Mouse (Mus musculus) forebrain, postnatal 0 days (tissue): ENCODE results near the gene Cutal. TPM values are rescaled to one million over a fixed set of nuclear protein-coding genes. Genes with fewer than 3 reads are reported as not detected.

ENCODE experiments used
- ATAC-seq: fragments of 200-750 bp; cut with Nextera tagmentation; 2 replicates; pipeline ENCODE4 v1.8.0; 2017; ENCODE audit warnings: mild to moderate bottlenecking, moderate library complexity
- DNase-seq: peaks from one replicate; pipeline ENCODE4 v3.0.0-alpha.2; 2015
- H3K27ac ChIP-seq: fragments of 300-500 bp; sonication (generic); 2 replicates; pipeline ENCODE4 v1.5.1; 2014; ENCODE audit warnings: low read depth, mild to moderate bottlenecking, antibody characterized with exemption, low read length, moderate library complexity, mixed read lengths
- H3K27me3 ChIP-seq: fragments of 300-500 bp; sonication (generic); 2 replicates; pipeline ENCODE4 v1.6.1; 2014; ENCODE audit warnings: mild to moderate bottlenecking, low read length, mixed read lengths; ENCODE audit not compliant: insufficient read depth
- H3K36me3 ChIP-seq: fragments of 300-500 bp; sonication (generic); 2 replicates; pipeline ENCODE4 v1.6.1; 2014; ENCODE audit warnings: mild to moderate bottlenecking, moderate library complexity; ENCODE audit not compliant: insufficient read depth
- H3K4me1 ChIP-seq: fragments of 300-500 bp; sonication (generic); 2 replicates; pipeline ENCODE4 v1.6.1; 2014; ENCODE audit warnings: antibody characterized with exemption; ENCODE audit not compliant: insufficient read depth
- H3K4me2 ChIP-seq: fragments of 300-500 bp; sonication (generic); 2 replicates; pipeline ENCODE4 v1.6.1; 2014; ENCODE audit warnings: low read depth, mild to moderate bottlenecking, moderate library complexity
- H3K4me3 ChIP-seq: fragments of 300-500 bp; sonication (generic); 2 replicates; pipeline ENCODE4 v1.5.1; 2014; ENCODE audit warnings: low read depth, low read length, mixed read lengths
- H3K9ac ChIP-seq: fragments of 300-500 bp; sonication (generic); 2 replicates; pipeline ENCODE4 v1.6.1; 2014; ENCODE audit warnings: mild to moderate bottlenecking
- H3K9me3 ChIP-seq: fragments of 300-500 bp; sonication (generic); 2 replicates; pipeline ENCODE4 v1.6.1; 2016; ENCODE audit warnings: low read length
- CTCF ChIP-seq: sonication (generic); IDR thresholded peaks from 2 replicates; pipeline ENCODE4 v1.5.1; 2016; ENCODE audit warnings: antibody characterized with exemption, control low read depth, low read depth
- WGBS: fragments of 180-500 bp; shearing (Covaris S2); extraction: QIAGEN DNeasy Blood & Tissue Kit; methylation state at CpG from one replicate; pipeline ENCODE4 v1.1.7; 2014; 5-methylcytosine and 5-hydroxymethylcytosine counted together
- polyA plus RNA-seq: library from polyadenylated mRNA; unstranded; fragments of >200 nt; fragmentation: Nextera tagmentation; extraction: Ambion mirVana; gene quantifications from 2 replicates; pipeline ENCODE4 v1.2.1, GENCODE M21; 2015
- total RNA-seq: library from RNA; depleted of rRNA; stranded (reverse); fragments of >200 nt; gene quantifications from 2 replicates; pipeline ENCODE4 v1.2.3, GENCODE M21; 2014

Cutal gene
- total and polyA plus RNA-seq, 2 experiments from 2014 or later = 0.39 to 0.43 TPM

GRCm38 (mm10) chr2:34869680-34870079, 4.5 kb upstream of the Cutal start:
- 38% methylated on average over 5 of the region's 5 CpGs for WGBS
- ATAC-seq (no peak), DNase-seq (no peak)
- H3K4me3 ChIP-seq = peak overlapping the region; percentile 67
- H3K36me3 ChIP-seq = peaks cover 12% of the 10 kb centered on the region
- TF ChIP-seq CTCF = no peak
- peak overlapping the region; percentile 53 for H3K4me2 ChIP-seq
- 0 out of 2 replicates have a peak overlapping the region, but pooled peaks have one; percentile 4 for H3K9ac ChIP-seq
- no peak overlapping the region for H3K27ac ChIP-seq
- peaks cover 8% of the 10 kb centered on the region for H3K4me1 ChIP-seq
- H3K9me3 ChIP-seq = no peaks in the 10 kb centered on the region
- H3K27me3 ChIP-seq = no peaks in the 10 kb centered on the region; the same call in 1 of the 2 replicates

GRCm38 (mm10) chr2:34870520-34871474, 3.4 kb upstream of the Cutal start:
- WGBS = under 1% methylated on average over 67 of the region's 67 CpGs

GRCm38 (mm10) chr2:34874816-34875345, 685 bp downstream of the Cutal start, which contains the start of gene Psmd5:
Psmd5 (minus strand) TSS chr2:34874968.
- TF ChIP-seq CTCF = no peak
- WGBS = 12% methylated on average over 8 of the region's 8 CpGs
- H3K4me2 ChIP-seq = no peak within 1 kb of the TSS

More at GRCm38 (mm10) chr2:34870520-34871474, 3.4 kb upstream of the Cutal start:
- ATAC-seq (peak; percentile 99), DNase-seq (peak; percentile 99)
- no peaks in the 10 kb centered on the region for H3K9me3 ChIP-seq
- peaks cover 8% of the 10 kb centered on the region for H3K4me1 ChIP-seq
- peak; percentile 5 for TF ChIP-seq CTCF
- H3K4me2 ChIP-seq = peak overlapping the region; percentile 53
- H3K9ac ChIP-seq = peak overlapping the region; percentile 79
- H3K36me3 ChIP-seq = peaks cover under 1% of the 10 kb centered on the region; the same call in 1 of the 2 replicates
- H3K27ac ChIP-seq = peak overlapping the region; percentile 86
- peaks cover 4% of the 10 kb centered on the region; the same call in 1 of the 2 replicates for H3K27me3 ChIP-seq
- peak overlapping the region; percentile 67 for H3K4me3 ChIP-seq

GRCm38 (mm10) chr2:34880054-34880453, 5.9 kb downstream of the Cutal start:
- 91% methylated on average over 10 of the region's 10 CpGs for WGBS
- ATAC-seq = no peak

More at GRCm38 (mm10) chr2:34874816-34875345, 685 bp downstream of the Cutal start, which contains the start of gene Psmd5:
- Histone ChIP-seq H3K9me3 (no peaks in the 10 kb centered on the region), H3K27me3 (peaks cover 4% of the 10 kb centered on the region; the same call in 1 of the 2 replicates), H3K27ac (no peak within 1 kb of the TSS), H3K4me1 (peaks cover 1% of the 10 kb centered on the region), H3K9ac (no peak within 1 kb of the TSS), H3K36me3 (no peaks in the 10 kb centered on the region), H3K4me3 (no peak within 1 kb of the TSS)
- ATAC-seq (no peak), DNase-seq (no peak)

GRCm38 (mm10) chr2:34882757-34883156, 8.6 kb downstream of the Cutal start:
- no peaks in the 10 kb centered on the region for H3K9me3 ChIP-seq
- H3K4me1 ChIP-seq = no peaks in the 10 kb centered on the region
- no peaks in the 10 kb centered on the region for H3K27me3 ChIP-seq
- 98% methylated on average over 2 of the region's 2 CpGs for WGBS
- no peak overlapping the region for H3K27ac ChIP-seq
- no peaks in the 10 kb centered on the region for H3K36me3 ChIP-seq
- TF ChIP-seq CTCF = no peak
- DNase-seq (no peak), ATAC-seq (no peak)
- no peak overlapping the region for H3K9ac ChIP-seq
- H3K4me3 ChIP-seq = no peak overlapping the region
- H3K4me2 ChIP-seq = no peak overlapping the region

More at GRCm38 (mm10) chr2:34880054-34880453, 5.9 kb downstream of the Cutal start:
- H3K4me1 ChIP-seq = no peaks in the 10 kb centered on the region
- no peak overlapping the region for H3K27ac ChIP-seq
- no peak overlapping the region for H3K4me2 ChIP-seq
- H3K36me3 ChIP-seq = no peaks in the 10 kb centered on the region
- H3K9ac ChIP-seq = no peak overlapping the region
- no peak for TF ChIP-seq CTCF
- peaks cover 3% of the 10 kb centered on the region; the same call in 1 of the 2 replicates for H3K27me3 ChIP-seq
- no peaks in the 10 kb centered on the region for H3K9me3 ChIP-seq
- H3K4me3 ChIP-seq = no peak overlapping the region
- DNase-seq = no peak

GRCm38 (mm10) chr2:34883190-34883589, 9.0 kb downstream of the Cutal start:
- H3K27ac ChIP-seq = no peak overlapping the region
- H3K36me3 ChIP-seq = no peaks in the 10 kb centered on the region
- TF ChIP-seq CTCF = no peak
- H3K4me2 ChIP-seq = no peak overlapping the region
- no peak for DNase-seq
- WGBS = 75% methylated on average over 5 of the region's 5 CpGs
- no peak for ATAC-seq
- no peak overlapping the region for H3K4me3 ChIP-seq
- H3K9me3 ChIP-seq = no peaks in the 10 kb centered on the region
- H3K27me3 ChIP-seq = no peaks in the 10 kb centered on the region
- H3K4me1 ChIP-seq = no peaks in the 10 kb centered on the region
- no peak overlapping the region for H3K9ac ChIP-seq
